Mouse (Mus musculus) granulocyte monocyte progenitor cell, adult 5-6 weeks (primary cell): ENCODE data around the gene Zfp629. TPM values are rescaled to one million over a fixed set of nuclear protein-coding genes. Genes with fewer than 3 reads are reported as not detected.

ENCODE experiments used
- ATAC-seq: replicated peaks from 2 replicates; pipeline ENCODE4 v1.8.0; 2016; ENCODE audit warnings: mild to moderate bottlenecking, moderate TSS enrichment, inconsistent platforms; ENCODE audit not compliant: poor library complexity, severe bottlenecking
- total RNA-seq, 2 experiments: library from RNA; stranded (forward) in 1 of 2; stranded (reverse) in 1 of 2; fragments of 200-712, 200-1000 nt in 1 of 2; fragments of >200 nt in 1 of 2; fragmentation: Nextera tagmentation in 1 of 2; gene quantifications; 2 replicates each; pipeline ENCODE4 v1.2.3; 2014 to 2017

Gene Zfp629
- total RNA-seq, 2 experiments from 2014 or later, result 12.6 to 18.9 TPM

DNA sequence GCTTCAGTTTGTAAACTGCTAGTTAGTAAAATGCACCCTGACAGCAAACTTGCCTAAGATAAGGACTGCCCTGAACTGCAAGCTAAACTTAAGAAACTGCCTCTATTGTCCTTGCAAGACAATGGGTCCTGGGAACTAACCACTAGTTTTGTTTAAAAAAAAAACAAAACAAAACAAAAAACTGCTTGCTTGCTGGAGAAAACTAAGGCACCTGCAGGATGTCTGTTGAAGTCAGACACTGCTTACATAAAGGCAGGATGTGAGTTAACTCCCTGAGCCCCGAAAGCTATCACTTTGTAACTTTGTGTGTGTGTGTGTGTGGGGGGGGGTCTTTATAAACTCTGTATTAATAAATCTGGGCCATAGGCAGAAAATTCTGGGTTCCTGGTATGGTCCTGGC lies 1.3 kb upstream of the Zfp629 start:
- ATAC-seq, result no peak

- ATAC-seq, result no peak
Observed at GRCm38 (mm10) chr7:127616336-127616735, 739 bp upstream of the Zfp629 start.

GRCm38 (mm10) chr7:127614511-127614890 lies 1.1 kb downstream of the Zfp629 start:
- ATAC-seq, result peak; percentile 74

DNA sequence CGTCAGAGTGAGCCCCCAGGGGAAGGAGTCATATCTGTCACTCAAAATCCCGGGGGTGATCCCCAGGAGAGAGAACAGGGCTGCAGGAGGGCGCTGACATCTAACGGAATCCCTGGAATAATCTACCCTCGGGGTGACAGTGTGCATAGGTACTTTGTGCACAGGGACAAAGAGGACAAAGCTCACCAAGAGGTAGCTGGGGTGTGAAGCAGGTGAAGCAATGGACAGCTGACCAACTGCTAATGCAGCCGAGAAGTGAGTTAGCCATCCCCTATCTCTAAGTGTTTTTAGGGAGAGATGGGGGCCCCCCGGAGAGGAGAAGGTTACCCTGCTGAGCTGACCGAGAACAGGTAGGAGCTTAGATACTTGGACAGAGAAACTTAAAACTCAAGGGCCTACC lies 1.5 kb downstream of the Zfp629 start:
- ATAC-seq, result no peak

GRCm38 (mm10) chr7:127613501-127613900 lies 2.1 kb downstream of the Zfp629 start:
- ATAC-seq, result no peak

DNA sequence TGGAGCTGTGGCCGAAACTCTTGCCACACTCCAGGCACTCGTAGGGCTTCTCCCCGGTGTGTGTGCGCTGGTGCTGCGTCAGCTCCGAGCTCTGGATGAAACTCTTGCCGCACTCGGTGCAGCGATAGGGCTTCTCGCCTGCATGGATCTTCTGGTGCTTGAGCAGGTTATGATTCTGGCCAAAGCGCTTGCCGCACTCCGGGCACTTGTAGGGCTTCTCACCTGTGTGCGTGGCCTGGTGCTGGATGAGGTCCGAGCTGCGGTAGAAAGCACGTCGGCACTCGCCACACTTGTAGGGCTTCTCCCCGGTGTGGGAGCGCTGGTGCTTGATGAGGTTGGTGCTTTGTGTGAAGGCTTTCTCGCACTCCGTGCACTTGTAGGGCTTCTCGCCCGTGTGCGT lies 4.0 kb downstream of the Zfp629 start:
- no peak for ATAC-seq

DNA sequence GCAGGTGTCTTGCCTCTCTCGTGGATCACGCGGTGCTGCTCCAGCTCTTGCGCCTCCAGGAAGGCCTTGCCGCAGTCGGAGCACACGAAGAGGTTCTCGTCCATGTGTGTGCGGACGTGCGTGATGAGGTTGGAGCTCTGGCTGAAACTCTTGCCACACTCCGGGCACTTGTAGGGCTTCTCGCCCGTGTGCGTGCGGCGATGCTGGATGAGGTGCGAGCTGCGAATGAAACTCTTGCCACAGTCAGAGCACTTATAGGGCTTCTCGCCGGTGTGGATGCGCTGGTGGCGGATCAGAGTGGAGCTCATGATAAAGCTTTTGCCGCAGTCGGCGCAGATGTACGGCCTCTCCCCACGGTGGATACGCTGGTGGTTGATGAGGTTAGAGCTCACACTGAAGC lies 4.6 kb downstream of the Zfp629 start:
- no peak for ATAC-seq

DNA sequence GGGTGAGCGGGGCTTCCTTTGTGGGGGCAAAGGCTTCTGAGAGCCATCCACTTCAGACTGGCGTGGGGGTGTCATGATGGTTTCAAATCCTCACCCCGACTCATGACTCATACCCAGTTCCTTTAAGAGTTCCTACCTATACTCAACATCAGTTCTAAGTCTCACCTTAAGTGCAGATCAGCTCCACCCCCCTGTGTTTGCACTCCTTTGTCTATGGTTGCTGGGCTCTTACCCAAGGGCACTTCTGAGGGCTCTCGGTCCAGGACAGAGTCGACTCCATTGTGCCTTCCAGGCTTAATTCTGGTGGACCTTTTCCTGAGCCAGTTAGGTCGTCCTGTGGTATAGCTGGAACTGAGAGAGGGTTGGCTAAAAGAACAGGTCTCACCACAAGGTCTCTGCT lies 8.4 kb downstream of the Zfp629 start:
- ATAC-seq, result no peak

- peak; percentile 81 for ATAC-seq
Observed at GRCm38 (mm10) chr7:127604256-127604655, 11.3 kb downstream of the Zfp629 start.

DNA sequence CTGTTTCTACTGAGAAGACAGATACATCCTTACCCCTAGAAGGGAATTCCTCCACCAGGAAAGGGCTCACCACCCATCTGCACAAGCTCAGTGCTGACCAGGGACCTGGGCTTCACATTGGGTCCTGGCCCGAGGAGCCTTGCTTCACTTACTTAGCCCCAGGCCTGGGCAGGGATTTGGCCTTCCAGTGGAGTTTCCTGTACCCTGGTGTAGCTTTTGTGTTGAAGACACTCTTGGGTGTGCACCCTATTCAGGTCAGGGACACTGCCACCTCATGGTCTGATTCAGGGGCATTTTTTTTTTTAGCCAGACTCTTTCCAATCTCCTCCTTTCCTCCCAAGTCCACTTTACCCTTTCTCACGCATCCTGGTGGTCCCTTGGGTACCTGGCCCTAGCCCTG lies 12.7 kb downstream of the Zfp629 start:
- ATAC-seq, result no peak

DNA sequence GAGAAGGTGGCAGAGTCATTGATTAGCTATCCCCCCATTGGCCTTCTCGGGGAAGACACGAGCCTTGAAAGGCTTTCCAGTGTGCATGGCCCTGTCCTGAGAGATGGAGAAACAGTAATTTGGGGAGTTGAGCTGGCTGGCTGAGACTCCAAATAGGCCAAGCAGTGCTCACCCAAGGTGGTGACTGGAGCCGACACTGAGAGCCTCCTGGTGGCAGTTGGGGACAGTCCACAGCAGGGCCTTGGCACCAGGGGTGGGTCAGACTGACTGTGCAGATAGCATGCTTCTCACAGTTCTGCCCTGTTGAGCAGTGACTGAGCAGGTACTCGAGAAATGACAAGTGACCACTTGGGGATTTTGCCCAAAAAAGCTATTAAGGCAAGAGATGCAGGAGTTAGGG lies 13.9 kb downstream of the Zfp629 start:
- no peak for ATAC-seq

DNA sequence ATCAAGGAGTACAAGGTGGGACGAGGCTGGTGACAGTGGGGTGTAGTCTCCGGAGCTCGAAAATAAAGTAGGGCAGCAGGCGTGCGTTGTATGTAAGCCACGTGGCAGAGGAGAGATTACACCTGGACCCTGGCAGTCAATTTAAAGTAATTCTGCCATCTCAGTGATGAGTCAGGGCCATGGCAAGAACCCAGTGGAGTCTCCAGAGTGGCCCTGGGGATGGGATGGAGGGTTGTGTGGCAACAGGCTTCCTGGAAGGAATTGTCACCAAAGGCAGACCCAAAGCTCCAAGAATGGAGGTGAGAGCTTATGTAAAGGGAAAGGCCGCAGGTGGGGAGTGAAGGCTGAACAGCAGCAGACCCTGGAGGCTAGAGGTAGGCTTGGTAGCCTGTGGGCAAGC lies 15.0 kb downstream of the Zfp629 start:
- no peak for ATAC-seq

DNA sequence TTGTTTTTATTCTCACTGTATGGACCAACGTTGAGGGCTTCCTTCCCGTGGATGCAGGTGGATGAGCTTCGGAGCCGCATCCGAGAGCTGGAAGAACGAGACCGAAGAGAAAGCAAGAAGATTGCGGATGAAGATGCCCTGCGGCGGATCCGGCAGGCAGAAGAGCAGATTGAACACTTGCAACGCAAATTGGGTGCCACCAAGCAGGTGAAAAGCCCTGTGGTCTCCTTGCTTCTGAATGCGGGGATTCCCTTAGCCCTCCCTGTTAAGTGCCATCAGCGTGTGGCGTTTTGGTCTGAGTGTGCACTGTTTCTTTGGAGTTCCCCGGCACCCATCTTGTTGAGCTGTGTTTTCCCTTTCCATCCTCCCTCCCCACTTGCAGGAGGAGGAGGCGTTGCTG lies 18.9 kb downstream of the Zfp629 start:
- no peak for ATAC-seq

DNA sequence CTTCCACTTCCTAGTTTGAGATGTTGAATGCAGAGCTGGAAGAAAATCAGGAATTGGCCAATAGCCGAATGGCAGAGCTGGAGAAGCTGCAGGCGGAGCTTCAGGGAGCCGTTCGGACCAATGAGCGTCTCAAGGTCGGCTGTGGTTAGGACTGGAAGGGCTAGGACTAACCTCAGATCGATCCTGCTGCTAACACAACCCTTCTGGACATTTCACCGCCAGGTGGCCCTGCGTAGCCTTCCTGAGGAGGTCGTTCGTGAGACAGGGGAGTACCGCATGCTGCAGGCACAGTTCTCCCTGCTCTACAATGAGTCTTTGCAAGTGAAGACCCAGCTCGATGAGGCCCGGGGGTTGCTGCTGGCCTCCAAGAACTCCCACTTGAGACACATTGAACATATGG lies 23.0 kb downstream of the Zfp629 start:
- no peak for ATAC-seq

- no peak for ATAC-seq
Observed at GRCm38 (mm10) chr7:127591108-127591507, 24.5 kb downstream of the Zfp629 start.

DNA sequence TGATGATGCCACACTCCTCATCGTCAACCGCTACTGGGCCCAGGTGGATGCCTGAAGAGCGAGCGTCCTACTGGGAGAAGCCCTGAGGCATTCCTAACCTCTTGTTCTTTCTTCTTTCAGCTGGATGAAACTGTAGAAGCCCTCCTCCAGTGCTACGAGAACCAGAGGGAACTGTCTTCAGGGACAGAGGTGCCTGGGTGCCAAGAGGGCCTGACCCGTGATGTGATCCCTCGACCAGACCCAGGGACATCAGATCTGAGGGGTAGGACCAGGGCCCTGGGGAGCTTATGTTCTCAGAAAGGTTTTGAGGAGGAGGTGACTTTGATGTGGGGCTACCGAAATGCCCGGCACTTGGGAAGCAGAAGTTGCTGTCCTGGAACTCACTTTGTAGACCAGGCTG lies 26.0 kb downstream of the Zfp629 start:
- no peak for ATAC-seq

DNA sequence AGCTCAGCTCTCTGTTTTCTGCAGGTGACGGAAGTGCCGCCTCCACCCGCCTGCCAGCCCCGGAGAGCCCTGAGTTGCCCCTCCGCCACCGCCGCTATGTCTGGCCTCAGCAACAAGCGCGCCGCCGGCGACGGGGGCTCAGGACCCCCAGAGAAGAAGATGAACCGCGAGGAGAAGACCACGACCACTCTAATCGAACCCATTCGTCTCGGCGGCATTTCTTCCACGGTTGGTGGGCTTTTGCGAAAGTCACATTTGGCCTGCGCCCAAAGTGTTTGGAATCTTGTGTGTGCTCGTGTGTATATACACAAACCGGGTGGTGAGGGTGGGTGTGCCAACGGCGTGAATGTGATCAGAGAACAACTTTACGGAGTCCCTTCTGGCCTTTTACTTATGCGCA lies 26.7 kb downstream of the Zfp629 start:
- ATAC-seq, result no peak

DNA sequence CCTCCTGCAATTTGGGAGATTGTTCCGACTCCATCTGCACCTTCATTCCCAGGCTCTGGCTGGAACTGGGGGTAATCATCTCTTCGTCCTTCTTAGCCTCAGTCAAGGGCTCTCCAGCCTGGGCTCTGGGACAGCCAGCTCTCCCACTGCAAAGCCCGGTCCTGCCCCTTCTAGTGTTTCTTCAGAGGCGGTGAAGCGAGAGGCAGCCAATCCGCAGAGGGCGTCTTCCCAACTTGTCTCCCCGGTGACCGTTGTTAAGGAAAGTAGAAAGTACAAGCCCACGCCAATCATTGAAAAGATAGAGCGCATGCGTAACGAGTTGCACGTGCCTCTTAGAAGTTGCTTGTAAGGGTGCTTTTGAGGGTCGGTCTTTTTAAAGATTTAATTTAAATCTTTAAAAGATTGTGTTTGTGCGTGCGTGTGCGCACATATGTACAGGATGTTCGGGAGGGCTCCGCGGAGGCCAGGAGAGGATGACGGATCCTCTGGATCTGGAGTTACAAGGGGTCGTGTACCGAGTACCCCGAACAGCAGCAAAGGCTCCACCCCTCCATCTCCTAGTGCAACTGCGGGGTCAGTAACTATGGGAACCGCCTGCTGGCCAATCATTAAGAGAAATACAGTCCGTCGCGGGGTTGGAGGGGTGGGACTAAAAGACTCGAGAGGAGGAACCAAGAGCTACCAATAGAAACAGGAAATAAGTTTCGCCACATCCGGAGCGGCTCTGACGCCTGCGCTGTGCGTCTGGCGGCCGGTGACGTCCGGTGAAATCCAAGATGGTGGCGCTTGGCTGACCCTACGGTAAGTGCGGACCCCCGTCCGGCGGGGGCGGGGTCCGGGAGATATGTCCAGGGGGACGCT lies 27.4 kb downstream of the Zfp629 start, which contains the start of the genes Ccdc189 and Rnf40:
Ccdc189 (minus strand) TSS at position 585 of the 861 bp plus-strand sequence.
Rnf40 (plus strand) TSS at position 757 of the 861 bp plus-strand sequence.
- peak; percentile 90 for ATAC-seq

- no peak for ATAC-seq
Observed at GRCm38 (mm10) chr7:127587196-127587595, 28.4 kb downstream of the Zfp629 start.

- no peak for ATAC-seq
Observed at GRCm38 (mm10) chr7:127586149-127586548, 29.4 kb downstream of the Zfp629 start.

DNA sequence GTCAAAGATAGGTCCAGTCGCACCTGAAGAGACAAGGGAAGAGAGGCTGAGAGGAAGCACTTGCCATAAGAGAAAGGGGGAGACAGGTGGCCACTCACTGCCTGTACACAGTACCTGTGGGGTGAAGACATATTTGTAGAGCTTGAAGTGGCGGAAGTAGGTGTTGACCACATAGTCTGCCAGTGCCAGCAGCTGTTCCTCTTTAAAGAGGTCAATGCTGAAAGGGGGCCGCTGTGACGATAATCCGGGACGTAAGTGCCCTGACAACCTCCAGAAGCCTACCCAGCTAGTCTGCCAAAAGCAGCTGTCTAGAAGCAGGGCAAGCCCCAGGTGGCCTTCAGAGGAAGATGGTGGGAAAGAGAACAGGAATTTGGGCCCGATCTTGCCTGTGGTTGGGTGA lies 30.6 kb downstream of the Zfp629 start:
- 0 out of 2 replicates have a peak, but pooled peaks have one; percentile 15 for ATAC-seq

DNA sequence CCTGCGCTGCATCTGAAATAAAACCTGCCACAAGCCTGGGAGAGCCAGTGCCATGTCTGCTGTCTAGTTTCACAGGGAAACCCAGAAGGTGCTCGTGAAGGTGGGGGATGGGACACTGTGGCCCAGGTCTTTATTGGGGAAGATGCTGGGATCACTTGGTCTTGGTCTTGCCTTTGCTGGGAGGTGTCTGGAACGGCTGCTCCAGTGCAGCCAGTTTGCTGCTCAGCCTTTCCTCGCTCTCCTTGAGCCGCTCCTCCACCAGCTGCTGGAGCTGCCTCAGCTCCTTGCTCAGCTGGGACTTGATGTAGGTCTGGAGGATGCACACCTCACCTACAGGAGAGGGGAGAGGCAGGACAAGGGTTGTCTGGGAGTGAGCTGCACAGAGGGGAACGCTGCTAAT lies 32.3 kb downstream of the Zfp629 start:
- ATAC-seq, result no peak
